Mouse (Mus musculus): ENCODE measurements around the gene Hgd.

The Hgd gene

DNA sequence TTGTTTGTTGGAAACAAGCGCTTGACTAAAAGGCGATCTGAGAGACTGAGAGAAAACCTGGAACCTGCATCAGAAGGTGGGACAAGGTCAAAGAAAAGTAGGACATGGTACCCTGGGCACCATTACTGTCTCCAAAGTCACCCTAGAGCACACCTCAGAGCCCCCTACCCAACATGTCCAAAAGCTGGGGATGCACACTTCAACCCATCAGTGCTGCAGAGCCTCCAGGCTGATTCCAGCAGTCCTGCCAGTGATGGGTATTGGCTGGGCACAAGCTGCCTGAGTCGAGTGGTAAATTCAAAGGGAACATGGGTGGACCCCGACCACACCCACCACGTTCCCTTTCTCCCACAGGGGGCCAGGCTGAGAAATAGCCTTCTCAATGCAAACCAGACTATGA lies 95.4 kb downstream of the Hgd start:
- no peak for DNase-seq (ENCODE audit: low spot score in 2 of 2)

DNA sequence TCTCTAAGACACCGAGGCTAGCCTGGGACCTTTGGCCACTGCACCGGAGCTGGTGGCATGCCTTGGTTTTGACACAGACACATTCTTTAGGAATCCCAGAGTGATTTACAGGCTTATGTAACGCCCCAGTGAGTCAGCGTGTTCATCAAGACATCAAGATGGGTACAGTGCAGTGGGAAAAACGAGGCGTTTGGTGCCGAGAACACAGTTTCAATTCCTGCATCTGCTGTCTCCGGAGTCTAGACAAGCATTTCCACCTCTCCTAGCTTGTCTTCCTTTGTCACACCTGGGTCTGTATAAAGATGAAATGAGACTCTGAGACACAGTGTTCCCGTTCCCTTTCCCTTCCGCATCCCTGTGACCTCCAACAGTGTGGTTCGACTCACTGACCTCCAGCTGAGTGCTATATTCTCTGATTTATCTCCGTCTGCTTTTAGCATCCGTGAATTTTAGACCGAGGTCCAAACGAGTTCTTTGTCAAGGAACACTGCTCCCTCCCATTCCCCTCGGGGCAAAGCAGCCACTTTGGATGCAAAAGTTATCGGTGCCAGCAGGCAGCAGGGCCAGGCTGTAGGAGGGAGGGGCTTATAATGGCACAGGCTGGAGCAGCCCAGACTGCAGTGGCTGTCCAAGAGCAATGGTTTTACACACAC lies 96.2 kb downstream of the Hgd start:
- no peak for DNase-seq (ENCODE audit: low spot score in 2 of 2)

DNA sequence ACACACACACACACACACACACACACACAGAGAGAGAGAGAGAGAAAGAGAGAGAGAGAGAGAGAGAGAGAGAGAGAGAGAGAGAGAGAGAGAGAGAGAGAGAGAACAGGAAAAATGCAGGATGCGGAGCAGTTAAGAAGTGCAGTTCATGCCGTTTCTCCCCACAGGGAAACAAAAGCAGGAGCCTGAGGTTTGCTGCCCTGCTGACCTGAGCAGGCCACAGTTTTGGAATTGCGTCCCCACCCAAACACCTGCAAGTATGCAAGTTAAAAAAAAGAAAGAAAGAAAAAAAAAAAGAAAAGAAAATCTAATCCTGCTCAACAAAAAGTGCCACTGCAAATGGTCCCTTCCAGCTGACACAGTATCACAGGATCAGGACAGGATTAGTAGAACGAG lies 96.7 kb downstream of the Hgd start:
- DNase-seq (ENCODE audit: low spot score in 2 of 2): no peak

DNA sequence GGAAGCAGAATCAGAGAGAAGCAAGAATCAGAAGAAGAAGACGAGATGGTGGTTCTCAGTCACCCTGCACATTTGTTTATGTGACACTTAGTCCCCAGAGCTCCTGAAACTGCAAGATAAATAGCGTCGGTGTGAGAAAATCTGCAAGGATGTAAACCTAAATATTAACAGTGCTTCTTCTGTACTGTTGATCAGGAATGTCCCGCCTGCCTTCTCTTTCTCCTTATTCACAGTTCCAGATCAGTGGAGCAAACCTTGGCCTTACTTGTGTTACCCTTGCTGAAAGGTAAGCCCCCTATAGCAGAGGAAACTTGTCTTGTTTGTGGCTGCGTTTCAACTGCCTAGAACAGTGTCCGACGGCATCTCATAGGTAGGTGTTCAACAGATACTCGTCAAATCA lies 97.6 kb downstream of the Hgd start:
- DNase-seq (ENCODE audit: low spot score in 2 of 2): no peak

DNA sequence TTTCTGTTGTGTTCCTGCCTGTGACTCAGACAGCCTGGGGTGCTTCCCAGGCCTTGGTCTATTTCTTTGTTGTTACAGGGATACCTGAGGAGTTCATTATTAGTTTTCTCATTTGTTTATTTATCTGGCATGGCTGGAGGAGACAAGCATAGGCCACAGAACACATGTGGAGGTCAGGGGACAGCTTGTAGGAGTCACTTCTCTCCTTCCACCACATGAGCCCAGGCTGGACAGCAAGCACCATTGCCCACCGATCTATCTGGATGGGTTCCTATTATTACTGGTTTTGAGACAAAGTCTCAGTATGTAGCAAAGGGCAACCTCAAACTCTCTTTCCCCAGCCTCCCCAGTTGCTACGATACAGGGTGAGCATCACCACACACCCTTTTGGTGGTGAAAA lies 100.3 kb downstream of the Hgd start:
- no peak for DNase-seq (ENCODE audit: low spot score in 2 of 2)

DNA sequence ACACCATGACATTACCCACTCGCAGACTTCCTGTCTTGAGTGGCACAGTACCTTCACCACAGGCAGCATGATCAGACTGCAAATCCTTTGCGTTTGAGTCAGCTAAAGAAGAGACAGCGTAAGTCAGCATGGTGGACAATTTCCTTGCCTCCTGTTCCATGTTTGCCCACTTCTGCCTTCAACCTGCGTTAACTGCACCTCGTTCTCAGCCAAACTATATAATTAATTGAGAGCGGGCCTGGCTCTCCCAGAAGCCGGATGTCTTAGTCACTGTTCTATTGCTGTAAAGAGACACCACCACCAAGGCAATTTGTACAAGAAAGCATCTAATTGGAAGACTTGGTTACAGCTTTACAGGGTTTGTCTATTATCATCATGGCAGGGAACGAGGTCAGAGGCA lies 100.9 kb downstream of the Hgd start:
- DNase-seq (ENCODE audit: low spot score in 2 of 2): no peak

Measured in urinary bladder, postnatal 4 days (tissue).